Mouse (Mus musculus): ENCODE data around the gene C330007P06Rik. TPM values are rescaled to one million over a fixed set of nuclear protein-coding genes. Genes with fewer than 3 reads are reported as not detected.

C330007P06Rik gene
- polyA plus RNA-seq, 1 experiment = 8.4 TPM

- Histone ChIP-seq H3K36me3 (ENCODE audit: control insufficient read depth, insufficient read depth, low read length) (no peaks in the 10 kb centered on the region), H3K27ac (ENCODE audit: insufficient read depth, low read length) (no peak overlapping the region), H3K4me1 (ENCODE audit: control insufficient read depth, insufficient read depth, insufficient read length) (no peaks in the 10 kb centered on the region), H3K4me3 (ENCODE audit: extremely low read depth, insufficient read depth, insufficient read length) (no peak overlapping the region), H3K27me3 (ENCODE audit: control insufficient read depth, insufficient read depth, low read length) (no peaks in the 10 kb centered on the region)
- no peak for TF ChIP-seq POLR2A (IDR thresholded peaks at IDR 0.05; ENCODE audit: low read depth, low read length)
- TF ChIP-seq CTCF (IDR thresholded peaks at IDR 0.05; ENCODE audit: extremely low read depth, insufficient read depth, insufficient read length, insufficient replicate concordance) = no peak
- whole genome bisulfite sequencing = 84% methylated on average over 4 of the region's 4 CpGs
- DNase-seq (ENCODE audit: low read depth in 1 of 2, low spot score in 2 of 2) = no peak
Measured at GRCm38 (mm10) chrX:36789360-36789759, 84.6 kb downstream of the C330007P06Rik start.

GRCm38 (mm10) chrX:36777694-36778093 lies 96.2 kb downstream of the C330007P06Rik start:
- TF ChIP-seq CTCF (IDR thresholded peaks at IDR 0.05; ENCODE audit: extremely low read depth, insufficient read depth, insufficient read length, insufficient replicate concordance) = no peak
- TF ChIP-seq POLR2A (IDR thresholded peaks at IDR 0.05; ENCODE audit: low read depth, low read length) = no peak
- H3K27ac ChIP-seq (ENCODE audit: insufficient read depth, low read length) = no peak overlapping the region
- no peak overlapping the region for H3K4me3 ChIP-seq (ENCODE audit: extremely low read depth, insufficient read depth, insufficient read length)
- no peak for DNase-seq (ENCODE audit: low read depth in 1 of 2, low spot score in 2 of 2)
- H3K27me3 ChIP-seq (ENCODE audit: control insufficient read depth, insufficient read depth, low read length) = no peaks in the 10 kb centered on the region
- no peaks in the 10 kb centered on the region for H3K36me3 ChIP-seq (ENCODE audit: control insufficient read depth, insufficient read depth, low read length)
- H3K4me1 ChIP-seq (ENCODE audit: control insufficient read depth, insufficient read depth, insufficient read length) = no peaks in the 10 kb centered on the region
- WGBS = 86% methylated on average over 4 of the region's 4 CpGs

GRCm38 (mm10) chrX:36775520-36775919 lies 98.4 kb downstream of the C330007P06Rik start:
- DNase-seq (ENCODE audit: low read depth in 1 of 2, low spot score in 2 of 2) = no peak
- Histone ChIP-seq H3K27ac (ENCODE audit: insufficient read depth, low read length) (no peak overlapping the region), H3K27me3 (ENCODE audit: control insufficient read depth, insufficient read depth, low read length) (no peaks in the 10 kb centered on the region), H3K36me3 (ENCODE audit: control insufficient read depth, insufficient read depth, low read length) (no peaks in the 10 kb centered on the region), H3K4me1 (ENCODE audit: control insufficient read depth, insufficient read depth, insufficient read length) (no peaks in the 10 kb centered on the region), H3K4me3 (ENCODE audit: extremely low read depth, insufficient read depth, insufficient read length) (no peak overlapping the region)
- WGBS = 88% methylated on average over 5 of the region's 5 CpGs
- TF ChIP-seq CTCF (IDR thresholded peaks at IDR 0.05; ENCODE audit: extremely low read depth, insufficient read depth, insufficient read length, insufficient replicate concordance) (no peak), POLR2A (IDR thresholded peaks at IDR 0.05; ENCODE audit: low read depth, low read length) (no peak)

Other genes starting within 250 kb of the C330007P06Rik start
- gene Akap17b, start 228.7 kb downstream of the C330007P06Rik start, polyA plus RNA-seq (2012; rRNA removed) = 0.26 and 0.36 TPM in 2 replicates
- 1.2 and 1.5 TPM in 2 replicates for gene Slc25a43, start 130.5 kb downstream of the C330007P06Rik start, polyA plus RNA-seq (2012; rRNA removed)
- 263 and 357 TPM in 2 replicates for gene Slc25a5, start 78.5 kb downstream of the C330007P06Rik start, polyA plus RNA-seq (2012; rRNA removed)
- gene Ube2a, start 211 bp downstream of the C330007P06Rik start, polyA plus RNA-seq (2012; rRNA removed) = 19.8 and 21.9 TPM in 2 replicates
- gene Nkrf, start 28.8 kb upstream of the C330007P06Rik start, polyA plus RNA-seq (2012; rRNA removed) = 0.46 and 0.53 TPM in 2 replicates
- gene Sept6, start 117.7 kb upstream of the C330007P06Rik start, polyA plus RNA-seq (2012; rRNA removed) = 45.0 and 55.5 TPM in 2 replicates
- 0.05 and 0.08 TPM in 2 replicates for gene Sowahd, start 174.7 kb upstream of the C330007P06Rik start, polyA plus RNA-seq (2012; rRNA removed)
- 47.1 and 62.8 TPM in 2 replicates for gene Rpl39, start 211.3 kb upstream of the C330007P06Rik start, polyA plus RNA-seq (2012; rRNA removed)
- 2.7 TPM in 2 replicates for gene Upf3b, start 236.2 kb upstream of the C330007P06Rik start, polyA plus RNA-seq (2012; rRNA removed)

Data from spleen, adult 2 months (tissue).